Mouse (Mus musculus): ENCODE measurements around the gene Acad10.
"Not testable (repeated sequence)": the region's sequence is repeated elsewhere in the genome, so short reads cannot be mapped to it uniquely, and the experiment has no call there.

GRCm38 (mm10) chr5:121614921-121615320 lies 45.4 kb downstream of the Acad10 start:
- not testable (repeated sequence) for TF ChIP-seq CTCF (IDR thresholded peaks at IDR 0.05; ENCODE audit: borderline replicate concordance, extremely low read depth, insufficient read depth, insufficient read length); POLR2A (IDR thresholded peaks at IDR 0.05; ENCODE audit: borderline replicate concordance, extremely low read depth, insufficient read depth, insufficient read length, poor library complexity, severe bottlenecking)

Measured in brain, embryonic 14.5 days (tissue).